Mouse (Mus musculus) spleen, postnatal 4 days (tissue): ENCODE results near the gene Phf23.
"Not testable (repeated sequence)": the region's sequence is repeated elsewhere in the genome, so short reads cannot be mapped to it uniquely, and the experiment has no call there.

Experiments used
- DNase-seq, 2 experiments: peaks; one replicate each; pipeline ENCODE4 v3.0.0; 2022; ENCODE audit warnings: low spot score in 2 of 2

Phf23 gene

DNA sequence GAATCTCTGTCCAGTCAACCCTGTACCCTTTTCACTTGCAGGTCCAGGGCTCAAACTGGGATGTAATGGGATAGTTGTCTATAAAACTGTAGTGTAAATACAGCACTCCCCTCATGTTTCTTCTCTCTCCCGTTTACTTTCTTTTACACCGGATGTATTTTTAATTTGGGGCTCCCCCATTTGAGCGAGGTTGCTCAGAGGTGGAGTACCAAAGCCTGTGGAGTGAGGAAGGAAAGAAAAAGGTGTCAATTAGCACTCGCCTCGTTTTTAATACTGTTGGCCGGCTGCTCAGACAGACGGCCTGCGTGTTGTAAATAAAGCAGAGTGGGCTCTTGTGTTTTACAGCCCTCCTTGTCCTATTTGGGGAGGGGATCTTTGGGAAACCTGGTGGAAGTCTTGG, 4.1 kb downstream of the Phf23 start:
- no peak for DNase-seq

DNA sequence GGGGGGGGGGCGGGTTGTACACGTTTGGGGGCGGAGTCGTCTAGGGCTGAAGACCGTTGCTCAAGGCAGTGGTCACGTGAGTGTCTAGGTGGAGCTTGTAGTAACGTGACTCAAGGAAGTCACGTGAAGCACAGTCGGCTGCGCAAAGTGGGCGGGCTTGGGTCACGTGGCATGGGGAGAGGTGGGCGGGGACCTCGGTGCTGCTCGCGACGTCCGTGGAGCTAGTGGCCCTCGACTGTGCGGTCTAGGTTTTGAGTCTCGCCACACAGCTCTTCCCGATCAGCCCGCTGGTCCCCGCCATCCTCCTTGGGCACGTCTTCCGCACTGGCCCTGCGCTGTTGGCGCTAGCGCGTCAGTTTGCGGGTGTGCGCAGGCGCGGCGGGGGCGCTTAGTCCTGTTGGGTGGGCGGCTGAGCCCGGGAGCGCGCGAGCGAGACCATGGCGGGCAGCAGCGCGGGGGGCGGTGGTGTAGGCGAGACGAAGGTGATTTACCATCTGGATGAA, 4.9 kb downstream of the Phf23 start, which contains the start of gene Dvl2:
Gene Dvl2 (plus strand): TSS at position 200 of the 503 bp plus-strand sequence.
- DNase-seq, result peak; percentile 90 to 92

DNA sequence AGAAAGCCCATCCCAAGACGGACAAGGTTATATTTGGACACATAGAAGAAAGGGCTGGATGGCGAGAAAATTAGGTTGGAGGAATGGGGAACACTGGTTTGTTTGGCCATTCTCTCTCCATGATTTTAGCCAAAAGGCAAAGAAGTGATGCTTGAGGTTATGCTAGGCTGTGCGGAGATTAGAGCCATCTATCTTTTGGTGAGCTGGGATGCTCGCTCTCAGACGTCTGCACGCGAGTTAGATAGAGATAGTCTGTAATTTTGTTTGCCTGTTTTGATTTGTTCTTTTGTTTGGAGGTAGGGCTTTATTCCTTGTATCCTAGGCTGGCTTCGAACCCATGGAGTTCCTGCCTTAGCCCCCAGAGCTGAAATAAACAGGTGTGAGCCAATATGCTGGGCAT, 5.6 kb downstream of the Phf23 start:
- DNase-seq, result no peak

- DNase-seq, result peak; percentile 67 to 78
Observed at GRCm38 (mm10) chr11:70001865-70002264, 6.3 kb downstream of the Phf23 start.

- no peak for DNase-seq
Observed at GRCm38 (mm10) chr11:70002471-70002870, 6.9 kb downstream of the Phf23 start.

GRCm38 (mm10) chr11:70005521-70005920, 9.9 kb downstream of the Phf23 start:
- no peak for DNase-seq

GRCm38 (mm10) chr11:70010033-70010432, 14.5 kb downstream of the Phf23 start:
- DNase-seq, result no peak

GRCm38 (mm10) chr11:70010548-70010947, 15.0 kb downstream of the Phf23 start:
- DNase-seq, result no peak

- no peak for DNase-seq
Observed at GRCm38 (mm10) chr11:70010961-70011360, 15.4 kb downstream of the Phf23 start.

DNA sequence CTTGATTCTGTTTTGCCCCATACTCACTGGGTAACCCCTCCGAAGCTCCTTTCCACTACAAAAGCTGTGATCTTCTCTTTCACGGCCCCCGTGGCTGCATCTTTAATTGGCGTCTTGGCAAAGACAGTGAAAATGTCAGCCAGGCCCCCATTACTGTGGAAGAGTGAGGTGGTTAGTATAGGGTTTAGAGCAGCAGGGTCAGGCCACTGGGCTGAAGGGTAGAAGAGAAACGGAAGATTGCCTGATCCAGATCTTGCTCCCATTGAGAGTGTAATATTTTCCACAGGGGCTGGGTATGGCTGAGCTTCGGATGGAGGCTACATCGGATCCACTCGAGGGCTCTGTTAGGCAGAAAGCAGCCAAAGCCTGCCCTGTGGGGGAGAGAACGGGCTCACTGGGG, 17.4 kb downstream of the Phf23 start:
- no peak for DNase-seq

DNA sequence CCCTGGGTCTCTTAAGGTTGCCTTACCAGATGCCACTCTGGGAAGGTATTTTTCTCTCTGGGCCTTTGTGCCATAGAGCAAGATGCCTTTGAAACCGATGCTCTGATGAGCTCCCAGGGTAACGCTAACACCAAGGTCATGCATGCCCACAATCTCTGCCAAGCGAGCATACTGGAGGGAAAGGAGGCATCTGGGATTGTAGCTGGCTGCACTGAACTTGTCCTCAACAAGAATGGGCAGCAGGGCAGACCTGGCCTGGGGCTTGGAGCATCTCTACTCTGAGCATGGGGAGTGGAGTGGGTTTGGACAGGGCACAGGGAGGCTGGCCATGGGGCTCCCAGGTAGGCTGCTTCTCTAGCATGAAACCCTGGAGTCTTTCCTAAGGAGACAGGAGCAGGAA, 17.8 kb downstream of the Phf23 start:
- no peak for DNase-seq

- DNase-seq, result no peak
Observed at GRCm38 (mm10) chr11:70014051-70014450, 18.5 kb downstream of the Phf23 start.

- DNase-seq, result peak; percentile 87 to 93
Observed at GRCm38 (mm10) chr11:70014880-70015558, 19.4 kb downstream of the Phf23 start, which contains the start of gene Acadvl. Gene Acadvl, minus strand, starts transcription at chr11:70015411.

DNA sequence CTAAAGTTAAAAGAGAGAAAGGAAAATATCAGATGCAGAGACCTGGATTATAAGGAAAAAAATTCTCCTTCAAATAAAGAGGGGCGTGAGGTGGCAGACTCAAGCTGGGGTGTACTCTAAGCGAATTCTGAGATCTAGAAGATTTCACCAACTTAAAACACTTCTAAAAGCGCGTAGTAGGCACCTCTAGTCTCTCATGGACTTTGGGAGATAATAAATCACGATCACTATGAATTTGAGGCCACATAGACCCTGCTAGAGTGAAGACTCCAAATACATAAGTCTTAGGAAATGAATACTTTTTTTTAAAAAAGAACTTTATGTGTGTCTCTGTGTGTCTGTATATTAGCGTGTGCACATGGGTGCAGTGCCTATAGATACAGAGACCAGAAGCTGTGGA, 20.1 kb downstream of the Phf23 start:
- DNase-seq, result no peak

- DNase-seq, result not testable (repeated sequence)
Observed at GRCm38 (mm10) chr11:70016177-70016576, 20.6 kb downstream of the Phf23 start.

GRCm38 (mm10) chr11:70016669-70017068, 21.1 kb downstream of the Phf23 start, which contains the start of gene Dlg4:
Gene Dlg4, plus strand, starts transcription at chr11:70016942.
- no peak for DNase-seq

DNA sequence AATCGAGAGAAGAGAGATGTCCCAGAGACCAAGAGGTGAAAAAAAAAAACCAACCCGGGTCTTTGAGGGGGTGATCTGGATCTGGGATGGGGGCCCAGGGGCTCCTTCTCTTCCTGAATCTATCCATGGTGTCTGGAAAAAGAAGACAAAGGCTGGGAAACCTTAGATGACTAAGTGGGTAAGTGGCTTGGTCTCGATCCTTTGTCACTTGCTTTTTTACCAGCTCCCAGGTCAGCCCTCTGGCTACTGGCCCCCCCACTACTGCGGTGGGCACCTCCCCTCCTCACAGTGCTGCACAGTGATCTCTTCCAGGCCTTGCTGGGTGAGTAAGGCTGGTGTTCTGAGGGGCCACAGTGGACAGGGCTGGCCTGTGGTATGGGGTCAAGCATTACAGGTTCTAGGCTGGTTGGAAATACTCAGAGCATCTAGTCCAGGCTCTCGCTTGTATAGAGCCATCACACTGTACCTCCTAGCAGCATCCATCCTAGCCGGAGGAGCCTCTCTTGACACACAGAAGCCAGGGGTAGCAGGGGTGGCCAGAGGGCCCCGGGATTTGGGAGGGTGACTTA, 21.7 kb downstream of the Phf23 start:
- no peak for DNase-seq

GRCm38 (mm10) chr11:70018131-70018990, 22.8 kb downstream of the Phf23 start:
- no peak for DNase-seq

GRCm38 (mm10) chr11:70019495-70020021, 24.0 kb downstream of the Phf23 start:
- DNase-seq, result no peak

- DNase-seq, result no peak
Observed at GRCm38 (mm10) chr11:70020022-70020631, 24.6 kb downstream of the Phf23 start.

DNA sequence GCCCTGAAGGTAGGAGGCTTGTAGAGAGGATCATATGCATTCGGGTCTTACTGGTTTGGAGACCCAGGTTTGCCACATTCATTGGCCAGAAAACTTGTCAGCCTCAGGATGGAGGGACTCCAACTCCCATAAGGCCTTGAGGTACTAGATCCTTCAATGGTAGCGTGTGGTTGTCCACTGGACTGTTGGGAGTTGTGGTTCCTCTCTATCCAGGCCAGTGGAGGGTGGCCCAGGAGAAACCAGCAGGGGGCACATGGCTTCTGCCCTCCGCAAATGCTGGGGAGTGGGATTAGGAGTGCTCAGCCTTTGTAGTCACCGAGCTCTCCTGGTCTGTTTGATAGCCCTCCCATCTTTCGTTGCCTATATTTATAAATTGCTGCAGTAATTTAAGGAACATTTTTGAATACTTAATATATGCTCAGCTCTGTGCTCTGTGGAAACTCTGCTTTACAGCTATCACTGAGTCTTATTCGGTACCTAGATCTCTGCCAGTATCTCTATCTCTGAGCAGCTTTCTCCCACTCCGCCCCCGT, 25.2 kb downstream of the Phf23 start:
- peak; percentile 72 to 79 for DNase-seq
